Mouse (Mus musculus): ENCODE data around the gene Rpl10a.

The Rpl10a gene

GRCm38 (mm10) chr17:28331241-28332112, 3.2 kb downstream of the Rpl10a start:
- no peak for DNase-seq (ENCODE audit: low read depth, low spot score)

- no peak for DNase-seq (ENCODE audit: low read depth, low spot score)
These were observed 4.0 kb downstream of the Rpl10a start for GRCm38 (mm10) chr17:28332113-28332914.

DNA sequence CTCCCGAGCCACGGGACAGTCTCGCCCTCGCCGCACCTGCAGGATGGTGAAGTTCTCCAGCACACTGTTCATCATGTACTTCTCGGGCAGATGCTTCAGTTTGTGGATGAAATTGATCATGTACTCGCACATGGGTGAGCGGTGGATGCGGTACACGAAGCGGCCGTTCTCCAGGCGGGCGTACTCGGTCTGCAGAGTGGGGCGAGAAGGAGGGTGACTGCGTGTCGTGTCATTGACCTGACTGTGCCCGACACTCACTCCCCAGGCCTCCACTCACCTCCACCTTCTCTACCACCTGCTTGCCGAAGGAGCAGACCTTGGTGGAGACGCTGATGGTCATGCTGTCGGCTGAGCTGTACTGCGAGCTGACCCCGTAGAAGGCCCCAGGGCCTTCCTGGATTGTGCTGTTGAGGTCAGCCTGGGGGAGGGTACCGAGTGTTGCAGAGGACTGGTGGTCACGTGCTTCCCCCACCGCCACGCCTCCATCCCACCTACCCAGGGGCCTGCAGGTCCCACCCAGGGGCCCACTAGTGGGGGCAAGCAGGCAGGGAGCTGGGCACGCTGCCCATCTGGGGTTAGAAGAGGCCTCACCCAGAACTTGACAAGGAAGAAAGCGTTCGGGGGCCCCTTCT, 4.8 kb downstream of the Rpl10a start:
- no peak for DNase-seq (ENCODE audit: low read depth, low spot score)

GRCm38 (mm10) chr17:28335267-28335666, 7.0 kb downstream of the Rpl10a start:
- DNase-seq (ENCODE audit: low read depth, low spot score): no peak

- no peak for DNase-seq (ENCODE audit: low read depth, low spot score)
These were observed 9.3 kb downstream of the Rpl10a start for GRCm38 (mm10) chr17:28337547-28337946.

- DNase-seq (ENCODE audit: low read depth, low spot score): no peak
These were observed 12.3 kb downstream of the Rpl10a start for GRCm38 (mm10) chr17:28340578-28340977.

- no peak for DNase-seq (ENCODE audit: low read depth, low spot score)
These were observed 12.8 kb downstream of the Rpl10a start for GRCm38 (mm10) chr17:28341091-28341490.

GRCm38 (mm10) chr17:28344050-28344607, 15.9 kb downstream of the Rpl10a start:
- DNase-seq (ENCODE audit: low read depth, low spot score): no peak

GRCm38 (mm10) chr17:28344670-28345069, 16.4 kb downstream of the Rpl10a start:
- no peak for DNase-seq (ENCODE audit: low read depth, low spot score)

DNA sequence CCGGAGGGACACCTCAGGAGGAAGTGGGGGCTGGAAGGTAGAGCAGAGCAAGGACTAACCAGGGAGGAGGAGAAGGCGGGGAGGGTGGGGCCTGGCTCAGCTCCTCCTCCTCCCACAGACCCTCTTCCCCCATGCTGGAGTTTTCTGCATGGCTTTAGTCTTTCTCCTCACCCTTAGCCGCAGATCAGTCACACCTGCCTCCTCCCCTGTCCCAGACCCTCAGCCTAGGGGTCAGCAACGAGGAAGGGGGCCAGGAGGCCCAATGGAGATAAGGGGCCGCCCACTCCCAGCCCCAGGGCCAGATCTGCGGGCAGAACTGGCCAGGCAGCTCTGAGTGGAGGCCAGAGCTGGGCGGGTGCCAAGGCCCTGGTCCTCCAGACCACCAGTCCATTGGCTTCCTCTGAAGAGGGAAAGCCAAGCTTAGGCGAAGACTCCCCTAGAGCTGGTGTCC, 17.0 kb downstream of the Rpl10a start:
- DNase-seq (ENCODE audit: low read depth, low spot score): no peak

DNA sequence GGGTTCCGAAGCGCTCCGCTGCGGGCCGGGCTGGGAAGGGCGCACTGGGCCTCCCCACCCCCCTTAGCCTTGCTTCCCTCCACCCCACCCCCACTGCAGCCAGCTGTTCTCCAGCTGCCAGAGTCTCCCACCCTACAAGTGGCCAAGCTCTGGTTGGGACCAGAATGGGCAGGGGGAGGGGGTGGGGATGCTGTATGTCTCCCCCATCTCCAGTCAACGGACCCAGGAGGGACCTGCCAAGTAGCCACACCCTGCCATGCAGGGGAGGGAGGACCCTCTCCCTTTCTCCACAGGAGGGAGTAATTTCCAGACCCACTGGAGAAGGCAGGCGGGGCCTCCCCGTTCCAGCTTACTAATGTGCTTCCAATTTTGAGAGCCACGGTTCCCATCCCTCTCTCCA, 17.6 kb downstream of the Rpl10a start:
- no peak for DNase-seq (ENCODE audit: low read depth, low spot score)

DNA sequence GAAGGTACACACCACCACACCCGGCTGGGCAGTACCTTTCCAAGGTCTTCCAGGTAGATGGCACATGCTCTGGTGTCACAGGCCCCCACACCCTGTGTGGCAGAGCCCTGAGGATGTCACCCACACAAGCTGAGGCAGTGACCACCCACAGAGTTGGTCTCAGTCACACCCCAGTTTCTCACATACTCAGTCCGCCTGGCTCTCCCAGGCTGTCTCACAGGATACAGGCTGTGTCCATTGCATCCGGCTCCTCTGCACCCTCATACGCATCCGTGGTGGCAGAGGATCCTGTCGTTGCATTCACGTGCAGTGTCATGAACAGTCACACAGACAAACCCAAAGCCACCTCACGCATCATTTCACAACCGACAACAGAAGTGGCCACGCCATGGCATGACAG, 19.1 kb downstream of the Rpl10a start:
- DNase-seq (ENCODE audit: low read depth, low spot score): no peak

- DNase-seq (ENCODE audit: low read depth, low spot score): no peak
These were observed 19.9 kb downstream of the Rpl10a start for GRCm38 (mm10) chr17:28348211-28348610.

DNA sequence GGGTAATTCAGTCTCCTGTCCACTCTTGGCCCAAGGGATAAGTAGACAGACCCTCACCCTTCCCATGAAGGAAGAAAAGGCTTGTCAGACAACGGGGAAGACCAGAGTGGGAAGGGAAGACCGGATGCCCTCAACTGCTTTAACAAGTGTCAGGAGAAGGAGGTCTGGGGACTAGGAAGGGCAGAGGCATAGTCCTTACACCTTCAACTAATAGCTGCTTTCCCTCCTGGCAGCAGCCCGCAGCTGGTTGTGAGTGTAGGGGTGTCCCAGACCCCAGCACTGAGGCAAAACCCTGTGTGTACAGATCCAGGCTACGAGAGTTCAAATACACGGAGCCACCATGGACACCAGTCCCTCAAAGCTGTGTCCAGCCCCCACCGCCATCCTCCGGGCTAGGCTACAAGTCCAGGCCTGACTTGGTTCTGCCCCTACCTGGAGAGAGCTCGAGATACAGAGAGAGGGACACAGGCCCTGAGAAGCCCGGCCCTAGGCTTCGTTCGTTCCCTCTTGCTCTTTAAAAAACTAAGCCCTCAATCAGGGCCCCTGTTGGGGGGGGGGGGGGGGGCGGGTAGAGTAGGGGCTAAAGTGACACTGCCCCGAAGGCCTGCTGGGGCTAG, 21.1 kb downstream of the Rpl10a start:
- no peak for DNase-seq (ENCODE audit: low read depth, low spot score)

DNA sequence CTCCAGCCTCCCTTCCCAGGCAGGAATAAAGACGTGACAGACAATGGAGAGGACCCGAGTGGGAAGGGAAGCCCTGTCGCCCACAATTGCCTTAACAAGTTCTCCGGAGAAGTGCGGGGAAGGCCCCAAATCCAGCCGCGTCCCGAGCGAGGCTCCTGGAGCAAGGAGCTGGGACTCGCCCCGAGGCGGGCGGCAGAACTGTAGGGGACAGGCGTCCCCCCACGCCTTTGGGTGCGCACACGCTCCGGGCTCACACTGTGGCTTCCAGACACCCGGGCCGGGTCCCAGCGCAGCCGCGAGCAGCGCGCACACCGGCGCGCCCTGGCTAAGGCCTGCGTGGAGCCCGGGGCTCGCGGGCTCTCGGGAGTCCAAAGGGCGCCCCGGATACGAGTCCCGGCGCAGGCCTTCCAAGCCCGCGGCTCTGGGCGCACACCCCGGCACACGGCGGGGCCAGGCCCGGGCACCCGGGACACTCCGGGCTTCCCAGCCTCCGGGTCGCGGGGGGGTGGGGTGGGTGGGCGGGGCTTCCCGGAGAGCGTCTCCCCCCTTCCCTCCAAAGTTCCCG, 21.7 kb downstream of the Rpl10a start:
- no peak for DNase-seq (ENCODE audit: low read depth, low spot score)

- DNase-seq (ENCODE audit: low read depth, low spot score): no peak
These were observed 22.4 kb downstream of the Rpl10a start, which contains the start of gene Tead3 for GRCm38 (mm10) chr17:28350466-28351352. TSS of gene Tead3 (minus strand) at chr17:28350817.

DNA sequence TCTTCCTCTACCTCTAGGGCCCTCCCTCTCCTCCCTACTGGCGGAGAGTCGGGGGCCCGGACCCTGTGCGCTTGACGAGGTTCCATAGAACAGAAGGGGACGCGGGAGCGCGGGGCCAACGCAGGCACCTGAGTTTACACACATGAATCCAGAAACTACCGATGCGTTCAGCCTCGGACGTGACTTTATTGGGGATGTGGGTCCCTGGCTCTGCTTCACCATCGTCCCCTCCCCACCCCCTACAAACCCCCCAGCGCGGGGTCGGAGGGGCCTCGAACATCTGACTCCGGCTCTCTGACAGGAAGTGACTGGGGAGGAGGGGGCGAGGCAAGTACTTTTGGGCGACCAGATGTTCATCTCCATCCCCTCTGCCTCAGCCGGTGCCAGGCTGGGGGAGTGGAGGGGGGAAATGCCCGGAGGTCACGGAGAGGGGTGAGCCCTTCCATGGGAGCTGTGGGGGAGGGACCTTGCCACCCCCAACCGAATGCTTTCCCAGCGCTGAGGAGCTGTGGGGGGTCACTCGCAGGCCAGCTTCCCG, 23.2 kb downstream of the Rpl10a start:
- DNase-seq (ENCODE audit: low read depth, low spot score): no peak

DNA sequence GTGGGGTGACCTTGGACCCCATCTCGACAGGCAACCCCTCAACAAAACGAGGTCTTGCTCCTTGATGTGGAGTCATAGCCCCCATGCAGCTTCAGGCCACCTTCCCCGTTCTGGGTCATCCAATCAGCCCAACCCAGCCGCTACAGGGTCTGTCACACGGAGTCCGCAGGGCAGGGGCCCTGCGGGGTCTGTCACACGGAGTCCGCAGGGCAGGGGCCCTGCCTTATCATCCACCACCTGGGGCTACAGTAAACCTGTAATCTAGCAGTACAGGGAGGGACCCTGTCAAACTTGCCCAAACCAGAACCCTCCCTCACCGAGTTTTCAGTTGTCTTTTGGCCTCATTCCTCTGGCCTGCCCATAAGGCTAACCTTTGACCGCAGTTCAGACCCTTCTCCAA, 23.7 kb downstream of the Rpl10a start:
- DNase-seq (ENCODE audit: low read depth, low spot score): no peak

DNA sequence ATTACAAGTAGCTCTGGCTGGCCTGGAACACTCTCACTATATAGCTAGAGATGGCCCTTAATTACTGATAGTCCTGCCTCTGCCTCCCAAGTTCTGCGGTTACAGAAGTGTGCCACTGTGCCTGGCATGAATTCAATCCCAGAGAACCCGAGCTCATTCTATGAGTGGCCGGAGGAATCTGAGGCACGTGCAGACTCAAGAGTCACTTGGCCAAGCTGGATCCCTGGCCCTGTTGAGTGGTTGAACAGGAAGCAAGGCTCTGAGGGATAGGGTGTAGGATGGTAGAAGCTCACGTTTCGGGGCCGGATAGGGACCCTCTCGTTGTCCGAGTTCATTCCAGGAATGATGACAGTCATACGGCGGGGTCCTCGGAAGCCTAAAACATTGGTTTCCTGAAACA, 27.6 kb downstream of the Rpl10a start:
- DNase-seq (ENCODE audit: low read depth, low spot score): no peak
